Mouse (Mus musculus) left cerebral cortex, adult 2 months (tissue): ENCODE results near the gene S100a3. TPM values are rescaled to one million over a fixed set of nuclear protein-coding genes. Genes with fewer than 3 reads are reported as not detected.

Source experiments
- DNase-seq, 2 experiments: peaks; one replicate each; pipeline ENCODE4 v3.0.0; 2021 to 2022; ENCODE audit warnings: low spot score in 2 of 2, mixed read lengths in 1 of 2; ENCODE audit errors: extremely low spot score in 1 of 2
- H3K27ac ChIP-seq: fragments of 200-600 bp; 2 replicates; pipeline ENCODE4 v1.8.1; 2022
- H3K4me3 ChIP-seq: fragments of 200-600 bp; 2 replicates; pipeline ENCODE4 v1.8.1; 2022
- CTCF ChIP-seq: fragments of 200-600 bp; IDR thresholded peaks from 2 replicates; pipeline ENCODE4 v1.8.1; 2022; ENCODE audit warnings: antibody characterized with exemption, mild to moderate bottlenecking, moderate library complexity
- intact Hi-C: fragments of 180-260 bp; cut with DNase I; formaldehyde crosslinking; loops from one replicate; pipeline ENCODE4 v1.15.1; 2025
- total RNA-seq, 2 experiments: library from RNA; stranded (reverse); gene quantifications; 2 replicates each; pipeline ENCODE4 v1.2.3; 2021

S100a3 gene
- total RNA-seq, 2 experiments from 2014 or later = 0.56 to 0.81 TPM

- no peak overlapping the region for H3K27ac ChIP-seq
- no peak for TF ChIP-seq CTCF
- no peak overlapping the region for H3K4me3 ChIP-seq
- intact Hi-C loops = no loop called here
- no peak for DNase-seq
Observed at GRCm38 (mm10) chr3:90531713-90532112, 28.7 kb upstream of the S100a3 start.

GRCm38 (mm10) chr3:90535446-90535845 is 24.9 kb upstream of the S100a3 start:
- intact Hi-C loops = no loop called here
- no peak for DNase-seq
- Histone ChIP-seq H3K4me3 (no peak overlapping the region), H3K27ac (no peak overlapping the region)
- no peak for TF ChIP-seq CTCF

- no peak for TF ChIP-seq CTCF
- Histone ChIP-seq H3K4me3 (peak within 1 kb of the TSS; percentile 33), H3K27ac (peak within 1 kb of the TSS; percentile 81)
- peak in 1 of 2 experiments; percentile 38 for DNase-seq
- intact Hi-C loops = no loop called here
Observed at GRCm38 (mm10) chr3:90537141-90537904, 23.1 kb upstream of the S100a3 start, which contains the start of gene S100a16. TSS of gene S100a16 (plus strand) at chr3:90537254.

GRCm38 (mm10) chr3:90537905-90538296 is 22.5 kb upstream of the S100a3 start:
- Histone ChIP-seq H3K27ac (peak overlapping the region; percentile 81), H3K4me3 (peak overlapping the region; percentile 33)
- no peak for TF ChIP-seq CTCF
- DNase-seq = no peak
- intact Hi-C loops = no loop called here

GRCm38 (mm10) chr3:90540904-90541303 is 19.5 kb upstream of the S100a3 start:
- intact Hi-C loops = no loop called here
- no peak for DNase-seq
- peak overlapping the region; percentile 33 for H3K4me3 ChIP-seq
- TF ChIP-seq CTCF = no peak
- H3K27ac ChIP-seq = peak overlapping the region; percentile 89

- TF ChIP-seq CTCF = no peak
- DNase-seq = no peak
- no peak overlapping the region for H3K27ac ChIP-seq
- intact Hi-C loops = no loop called here
- H3K4me3 ChIP-seq = no peak overlapping the region
Observed at GRCm38 (mm10) chr3:90549676-90550420, 10.5 kb upstream of the S100a3 start.

GRCm38 (mm10) chr3:90550421-90550790 is 10.0 kb upstream of the S100a3 start:
- no peak for TF ChIP-seq CTCF
- Histone ChIP-seq H3K27ac (no peak overlapping the region), H3K4me3 (no peak overlapping the region)
- DNase-seq = no peak
- intact Hi-C loops = no loop called here

GRCm38 (mm10) chr3:90552231-90552630 is 8.1 kb upstream of the S100a3 start:
- DNase-seq = no peak
- no peak overlapping the region for H3K4me3 ChIP-seq
- intact Hi-C loops = no loop called here
- no peak overlapping the region for H3K27ac ChIP-seq
- no peak for TF ChIP-seq CTCF

GRCm38 (mm10) chr3:90555954-90556353 is 4.4 kb upstream of the S100a3 start:
- TF ChIP-seq CTCF = no peak
- peak in 1 of 2 experiments; percentile 32 for DNase-seq
- intact Hi-C loops = no loop called here
- Histone ChIP-seq H3K27ac (peak overlapping the region; percentile 47; the same call in 1 of the 2 replicates), H3K4me3 (no peak overlapping the region)

GRCm38 (mm10) chr3:90574691-90575090 is 14.3 kb downstream of the S100a3 start:
- no peak overlapping the region for H3K27ac ChIP-seq
- no peak overlapping the region for H3K4me3 ChIP-seq
- no peak for TF ChIP-seq CTCF
- intact Hi-C loops = no loop called here
- no peak for DNase-seq

GRCm38 (mm10) chr3:90575320-90575719 is 14.9 kb downstream of the S100a3 start:
- Histone ChIP-seq H3K4me3 (no peak overlapping the region), H3K27ac (no peak overlapping the region)
- DNase-seq = no peak
- TF ChIP-seq CTCF = no peak
- intact Hi-C loops = no loop called here

GRCm38 (mm10) chr3:90576351-90577001 is 16.1 kb downstream of the S100a3 start:
- Histone ChIP-seq H3K4me3 (no peak overlapping the region), H3K27ac (no peak overlapping the region)
- intact Hi-C loops = no loop called here
- no peak for DNase-seq
- TF ChIP-seq CTCF = no peak
